8 mouse cellular contexts compared by ENCODE assay signal in genomic region chrX:74962899-74963298, GRCm38 (mm10).
DNase-seq lines count a peak whose midpoint lies in the region; ATAC-seq and TF ChIP-seq lines count a peak whose summit lies in the region.
"Not testable (repeated sequence)": the region's sequence is repeated elsewhere in the genome, so short reads cannot be mapped to it uniquely, and the experiment has no call there.

No protein-coding gene starts in this region.

- H3K9me3 ChIP-seq in ES-E14 (ENCODE audit: control insufficient read depth, insufficient read depth, low read depth, low read length); forebrain, embryonic 14.5 days (replicated peaks; ENCODE audit: control insufficient read depth, low read length); hindbrain, embryonic 11.5 days (ENCODE audit: control insufficient read depth, low read length); liver, postnatal 0 days (ENCODE audit: low read length): not testable (repeated sequence)

- not testable (repeated sequence) for ATAC-seq in forebrain, embryonic 14.5 days; hindbrain, embryonic 11.5 days (ENCODE audit: low FRiP score); liver, postnatal 0 days

- not testable (repeated sequence) for TF ChIP-seq EP300 in liver, postnatal 0 days (IDR thresholded peaks at IDR 0.05; ENCODE audit: low read depth)

- peak; percentile 1 for DNase-seq in ES-E14 (ENCODE audit: low read depth, low spot score)
- DNase-seq in brain, embryonic 14.5 days (ENCODE audit: low read depth), result peak; percentile 25
- peak; percentile 13 for DNase-seq in forebrain, embryonic 14.5 days (ENCODE audit: low spot score)
- DNase-seq in hindbrain, embryonic 11.5 days (ENCODE audit: low spot score), result peak; percentile 1
- DNase-seq in kidney, postnatal 4 days, result peak; percentile 17 to 38
- DNase-seq in liver, postnatal 0 days, result not testable (repeated sequence)
- DNase-seq in retina, postnatal 1 day, result peak; percentile 23
- DNase-seq in thymus, postnatal 4 days, result peak; percentile 27

- H3K27me3 ChIP-seq in forebrain, embryonic 14.5 days (replicated peaks; ENCODE audit: control insufficient read depth, insufficient read depth, low read length); hindbrain, embryonic 11.5 days (ENCODE audit: control insufficient read depth, insufficient read depth, low read length); liver, postnatal 0 days (ENCODE audit: insufficient read depth, low read length): not testable (repeated sequence)

- not testable (repeated sequence) for H3K4me1 ChIP-seq in ES-E14 (ENCODE audit: control insufficient read depth in 2 of 2, insufficient read depth in 2 of 2, low read length in 2 of 2, poor library complexity in 1 of 2); forebrain, embryonic 14.5 days (ENCODE audit: control insufficient read depth, insufficient read depth, low read length); hindbrain, embryonic 11.5 days (replicated peaks; ENCODE audit: control insufficient read depth, insufficient read depth, low read length); liver, postnatal 0 days (ENCODE audit: insufficient read depth)

- not testable (repeated sequence) for H3K4me3 ChIP-seq in ES-E14 (ENCODE audit: insufficient read depth in 1 of 2, low read depth in 1 of 2, low read length in 2 of 2, poor library complexity in 1 of 2, severe bottlenecking in 1 of 2); forebrain, embryonic 14.5 days (ENCODE audit: low read depth, low read length); hindbrain, embryonic 11.5 days (ENCODE audit: low read depth, low read length); liver, postnatal 0 days (ENCODE audit: low read depth, low read length)

- 28% methylated on average over 1 of the region's 2 CpGs for WGBS in forebrain, embryonic 14.5 days
- 0% methylated on average over 1 of the region's 2 CpGs for WGBS in hindbrain, embryonic 11.5 days
- WGBS in liver, postnatal 0 days (ENCODE audit: insufficient replicate concordance), result 38% methylated on average over 1 of the region's 2 CpGs

- TF ChIP-seq POLR2A in brain, embryonic 14.5 days (IDR thresholded peaks at IDR 0.05; ENCODE audit: borderline replicate concordance, extremely low read depth, insufficient read depth, insufficient read length, poor library complexity, severe bottlenecking), result not testable (repeated sequence)

- H3K36me3 ChIP-seq in ES-E14 (ENCODE audit: control insufficient read depth, insufficient read depth, low read length, poor library complexity, severe bottlenecking); forebrain, embryonic 14.5 days (ENCODE audit: control insufficient read depth, insufficient read depth, low read length); hindbrain, embryonic 11.5 days (ENCODE audit: control insufficient read depth, insufficient read depth, low read length); liver, postnatal 0 days (replicated peaks; ENCODE audit: insufficient read depth, low read length): not testable (repeated sequence)

- not testable (repeated sequence) for TF ChIP-seq CTCF in brain, embryonic 14.5 days (IDR thresholded peaks at IDR 0.05; ENCODE audit: borderline replicate concordance, extremely low read depth, insufficient read depth, insufficient read length)
- 0 out of 2 replicates have a peak, but pooled peaks have one; percentile 19 for TF ChIP-seq CTCF in liver, postnatal 0 days (IDR thresholded peaks at IDR 0.05; ENCODE audit: low read depth)

- not testable (repeated sequence) for H3K27ac ChIP-seq in ES-E14 (ENCODE audit: insufficient read depth, low read depth, low read length, poor library complexity, severe bottlenecking); forebrain, embryonic 14.5 days (ENCODE audit: low read depth, low read length); hindbrain, embryonic 11.5 days (ENCODE audit: low read depth, low read length); liver, postnatal 0 days (ENCODE audit: low read depth)

- H3K4me2 ChIP-seq in forebrain, embryonic 14.5 days (ENCODE audit: low read length); hindbrain, embryonic 11.5 days (replicated peaks; ENCODE audit: low read depth, low read length); liver, postnatal 0 days (ENCODE audit: low read depth, low read length): not testable (repeated sequence)

- not testable (repeated sequence) for H3K9ac ChIP-seq in ES-E14 (ENCODE audit: insufficient read depth, low read depth, low read length, poor library complexity, severe bottlenecking); forebrain, embryonic 14.5 days (ENCODE audit: low read length); hindbrain, embryonic 11.5 days (ENCODE audit: low read depth, low read length); liver, postnatal 0 days (replicated peaks)

- in situ Hi-C loops in ES-E14 (cut with MboI; ENCODE audit: low sequenced_read_pairs in 2 of 2, unreplicated experiment in 2 of 2), result not testable (repeated sequence)

TF ChIP-seq in ES-E14, 5 proteins besides CTCF, POLR2A, EP300 and RAD21:
- TF ChIP-seq MAFK (IDR thresholded peaks at IDR 0.05; ENCODE audit: insufficient read depth, low read depth, low read length), result peak; percentile 42; the same call in 1 of the 2 replicates
